Mouse (Mus musculus) lung, postnatal 36 days (tissue): ENCODE measurements around the gene Zfp644.

ENCODE experiments used
- DNase-seq: peaks from one replicate; pipeline ENCODE4 v3.0.0; 2022; ENCODE audit warnings: mixed read lengths

Gene Zfp644

DNA sequence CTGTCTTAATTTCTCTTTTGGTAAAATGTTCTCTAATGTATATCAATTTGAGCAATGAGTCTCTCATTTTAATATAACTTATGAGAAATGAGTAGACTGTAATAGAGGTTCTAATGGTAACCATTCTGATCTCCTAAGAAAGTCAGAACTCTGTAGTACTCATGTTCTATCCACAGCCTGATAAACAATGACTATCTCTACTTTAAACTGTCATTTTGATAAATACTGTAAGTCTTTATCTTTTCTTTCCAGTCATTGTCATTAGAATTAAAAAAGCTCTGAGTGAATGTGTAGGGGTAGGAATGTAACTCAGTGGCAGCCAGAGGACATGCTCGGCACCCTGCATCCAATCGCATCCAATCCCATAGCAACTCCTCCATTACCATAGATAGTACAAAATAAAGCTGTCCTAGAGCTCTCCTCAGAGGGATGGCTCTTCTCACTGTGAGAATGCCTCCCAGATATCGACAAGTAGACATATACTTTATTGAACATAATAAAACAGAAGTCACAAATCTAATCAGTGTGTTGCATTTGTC, 44.2 kb downstream of the Zfp644 start:
- no peak for DNase-seq

DNA sequence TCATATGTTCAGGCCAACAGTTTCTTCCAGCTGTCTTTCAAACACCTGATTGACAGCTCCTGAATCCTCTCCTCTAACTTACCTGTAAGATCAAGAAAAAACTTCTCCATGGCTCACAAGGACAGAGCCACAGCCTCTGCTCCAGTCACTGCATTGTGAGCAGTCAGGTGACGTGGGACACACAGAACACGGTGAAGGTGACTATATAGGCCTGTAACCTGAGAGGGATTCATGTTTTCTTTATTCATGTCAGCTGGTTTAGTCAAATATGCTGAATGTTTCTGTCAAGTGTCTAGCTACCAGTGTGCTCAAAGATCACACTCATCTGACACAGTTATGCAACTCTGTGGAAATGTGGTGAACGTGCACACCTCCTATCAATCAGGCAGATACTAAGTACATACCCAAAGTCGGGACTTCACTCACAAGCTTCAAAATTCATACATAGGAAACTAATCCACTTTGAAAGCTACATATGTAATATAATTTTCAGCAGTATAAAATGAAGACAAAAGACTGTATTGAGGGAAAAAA, 44.8 kb downstream of the Zfp644 start:
- peak; percentile 12 for DNase-seq

DNA sequence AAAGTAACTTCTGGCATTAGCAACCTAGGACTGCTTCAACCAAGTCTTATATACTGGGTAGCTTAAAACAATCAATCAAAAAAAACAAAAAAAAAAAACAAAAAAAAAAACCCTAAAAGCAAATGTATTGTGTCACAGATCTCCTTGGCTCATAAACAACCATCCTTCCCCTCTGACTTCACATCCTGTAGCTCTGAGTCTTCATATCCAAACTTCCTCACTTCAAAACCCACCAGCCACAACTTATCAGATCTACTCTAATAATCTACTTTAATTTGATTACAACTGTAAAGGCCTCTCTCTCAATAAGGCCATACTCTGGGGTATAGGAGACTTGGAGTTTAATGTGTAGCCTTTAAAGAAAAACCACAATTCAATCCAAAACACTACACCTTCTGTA, 47.1 kb downstream of the Zfp644 start:
- DNase-seq = no peak

DNA sequence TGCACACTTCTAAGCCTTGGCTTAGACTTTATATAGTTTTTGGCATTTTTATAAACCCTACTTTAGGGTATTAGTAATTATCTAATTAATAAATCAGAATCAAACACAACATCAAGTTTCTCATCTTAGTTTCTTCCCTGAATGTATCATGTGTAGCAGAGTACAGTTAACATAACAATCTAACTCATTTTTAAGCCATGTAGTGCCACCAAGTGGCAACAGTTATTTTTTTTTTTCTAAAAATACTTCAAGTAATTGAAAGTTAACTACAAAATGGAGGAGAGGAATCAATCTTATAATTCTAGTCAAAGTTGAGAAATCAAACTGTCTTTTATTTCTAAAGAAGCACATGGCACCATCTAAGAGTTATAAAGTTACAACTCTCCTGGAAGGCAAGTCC, 47.6 kb downstream of the Zfp644 start:
- no peak for DNase-seq

DNA sequence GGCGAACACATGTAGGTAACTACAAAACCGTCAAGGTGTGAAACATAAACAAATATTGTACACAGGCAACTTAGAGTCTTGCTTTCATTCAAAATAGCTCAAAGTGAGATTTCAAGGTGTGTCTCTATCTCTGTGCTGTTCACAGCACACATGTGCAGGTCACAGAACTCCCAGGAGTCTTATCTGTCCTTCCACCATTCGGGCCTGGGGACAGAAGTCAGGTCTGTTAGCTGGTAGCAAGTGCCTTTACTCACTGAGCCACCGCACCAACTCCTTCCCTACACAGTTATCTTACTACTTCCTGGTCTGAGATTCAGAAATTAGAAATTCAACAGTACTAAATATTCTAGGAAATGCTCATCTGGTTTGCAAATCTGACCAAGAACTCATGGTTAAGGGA, 53.7 kb downstream of the Zfp644 start:
- DNase-seq = no peak

DNA sequence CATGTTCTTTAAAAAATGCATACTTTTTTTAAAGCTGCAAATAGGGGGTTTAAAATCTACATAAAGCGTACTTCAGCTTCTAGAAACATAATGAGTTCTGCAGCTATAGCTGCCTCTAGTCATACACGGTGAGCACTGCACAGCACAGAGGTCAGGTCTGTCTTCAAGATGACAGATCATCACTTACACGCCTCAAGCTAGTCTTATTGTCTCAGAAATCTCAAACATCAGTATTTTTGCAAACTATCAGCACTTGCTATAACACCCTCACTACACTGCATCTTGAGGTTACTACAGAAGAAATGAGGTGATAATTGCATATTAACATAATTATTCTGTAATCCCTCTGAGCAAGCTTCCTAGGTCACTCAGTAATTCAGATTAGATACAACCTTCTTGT, 55.2 kb downstream of the Zfp644 start:
- no peak for DNase-seq

DNA sequence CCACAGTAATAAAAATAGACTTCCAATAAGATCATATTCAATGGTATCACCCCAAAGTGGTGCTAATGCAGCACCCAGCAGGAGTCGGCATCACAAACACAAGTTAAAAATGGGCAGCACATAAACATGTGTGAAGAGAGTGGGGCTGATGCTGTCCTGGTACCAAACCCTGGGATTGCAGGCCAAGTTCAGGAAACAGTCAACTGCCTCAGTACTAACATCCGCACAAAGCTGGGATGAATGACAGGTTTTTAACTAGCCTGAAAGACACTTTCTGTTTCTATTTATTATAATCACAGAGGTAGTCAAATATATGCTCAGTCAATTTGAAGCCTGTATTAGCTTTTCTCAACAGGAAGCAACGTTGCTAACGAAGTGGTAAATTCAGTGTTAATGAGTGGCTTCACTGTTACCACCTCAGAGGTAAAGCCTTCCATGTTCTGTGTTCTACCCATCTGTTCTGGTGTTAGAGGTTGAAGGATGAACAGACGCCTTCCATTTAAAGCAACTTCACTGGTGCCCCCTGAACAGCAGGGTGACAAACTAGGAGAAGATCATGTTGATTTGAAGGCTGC, 56.8 kb downstream of the Zfp644 start:
- DNase-seq = no peak

DNA sequence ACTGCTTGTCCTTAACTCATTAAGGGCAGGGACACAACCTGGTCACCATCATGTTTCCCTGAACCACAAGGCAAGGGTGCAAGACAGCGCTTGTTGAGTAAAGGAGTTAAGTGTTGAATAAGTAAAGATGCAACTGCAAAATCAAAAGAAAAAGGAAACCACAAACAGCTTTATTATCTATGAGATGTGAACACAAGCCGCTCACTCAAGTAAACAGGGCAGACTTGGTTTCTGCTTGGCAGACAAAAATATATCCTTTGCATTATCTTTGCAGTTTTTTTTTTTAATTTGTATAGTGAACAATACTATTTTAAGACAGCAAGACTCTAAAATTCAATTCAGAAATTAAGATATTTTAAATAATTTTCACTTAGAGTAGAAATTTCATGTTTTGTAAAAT, 57.5 kb downstream of the Zfp644 start:
- DNase-seq = no peak

DNA sequence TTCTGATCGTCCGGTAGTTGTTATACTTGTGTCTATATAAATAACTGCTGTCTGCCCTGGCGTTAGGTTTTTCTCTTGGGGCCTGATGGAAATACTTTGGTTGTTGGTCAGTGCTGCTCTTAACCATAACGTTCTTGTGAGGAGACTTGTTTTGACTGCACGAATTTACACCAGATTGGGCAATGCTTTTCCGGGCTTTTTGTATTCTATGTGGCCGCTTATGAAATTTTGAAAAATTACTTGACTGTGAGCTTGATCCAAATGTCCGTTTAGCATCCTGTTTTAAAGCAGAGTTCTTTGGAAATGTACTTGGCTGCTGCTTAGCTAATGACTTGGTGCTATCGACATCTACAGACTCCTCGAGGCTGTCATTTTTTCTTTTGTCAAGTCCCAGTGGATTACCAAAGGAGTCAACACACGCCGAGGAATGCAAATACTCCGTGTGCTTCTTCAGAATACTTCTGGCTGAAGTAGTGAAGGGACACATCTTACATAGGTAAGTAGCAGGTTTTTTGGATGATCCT, 60.6 kb downstream of the Zfp644 start:
- peak; percentile 31 for DNase-seq

DNA sequence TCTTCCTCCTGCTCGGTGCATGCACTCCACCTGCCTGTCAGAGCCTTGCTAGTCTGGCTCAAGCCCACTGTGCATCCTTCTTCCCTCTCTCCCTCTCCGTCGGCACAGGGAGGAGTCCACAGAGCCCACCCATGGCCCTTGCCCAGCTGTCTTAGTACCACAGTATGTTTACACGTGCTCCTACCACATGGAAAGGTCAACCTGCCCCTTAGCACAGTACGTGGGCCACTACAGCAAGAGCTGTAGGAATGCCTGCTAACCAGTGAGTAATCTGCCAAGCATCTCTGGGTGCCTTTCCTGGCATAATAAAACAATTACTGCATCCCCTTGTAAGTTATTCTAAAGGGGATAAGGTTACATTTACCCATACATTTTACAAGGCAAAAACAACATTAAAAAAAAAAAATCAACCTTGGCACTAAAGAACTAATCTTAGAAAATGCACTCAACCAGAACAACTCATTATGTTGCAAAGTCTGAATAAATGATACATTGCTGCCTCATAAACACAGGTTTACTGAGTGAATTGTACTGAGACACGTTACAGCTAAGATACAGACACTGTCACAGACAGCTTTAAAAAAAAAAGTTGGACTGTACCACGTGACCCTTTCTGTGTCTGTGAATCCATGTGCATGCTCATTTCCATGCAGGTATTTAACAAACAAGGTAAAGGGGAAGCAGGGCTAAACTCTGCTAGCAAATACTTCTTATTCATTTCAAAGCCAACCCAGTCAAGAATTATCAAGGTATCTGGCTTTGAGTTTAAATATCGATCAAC, 68.5 kb downstream of the Zfp644 start:
- DNase-seq = no peak

DNA sequence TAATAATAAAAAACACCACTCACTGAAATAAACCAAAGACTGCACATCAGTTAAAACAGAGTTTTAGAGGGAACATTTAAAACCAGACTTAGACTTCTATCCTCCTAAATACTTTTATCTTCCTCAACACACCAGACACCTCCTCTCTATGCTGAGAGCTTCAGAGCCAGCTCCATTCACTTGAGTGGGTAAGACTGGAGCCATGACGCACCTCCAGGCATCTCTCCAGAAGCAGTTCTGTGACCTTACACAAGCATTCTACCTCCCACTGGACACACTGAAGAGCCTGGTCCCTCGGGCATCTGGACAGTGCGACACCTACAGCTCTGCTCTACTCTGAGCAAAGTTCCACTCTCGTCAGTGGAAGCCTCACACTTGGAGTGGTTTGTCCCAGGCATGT, 73.8 kb downstream of the Zfp644 start:
- DNase-seq = peak; percentile 14

DNA sequence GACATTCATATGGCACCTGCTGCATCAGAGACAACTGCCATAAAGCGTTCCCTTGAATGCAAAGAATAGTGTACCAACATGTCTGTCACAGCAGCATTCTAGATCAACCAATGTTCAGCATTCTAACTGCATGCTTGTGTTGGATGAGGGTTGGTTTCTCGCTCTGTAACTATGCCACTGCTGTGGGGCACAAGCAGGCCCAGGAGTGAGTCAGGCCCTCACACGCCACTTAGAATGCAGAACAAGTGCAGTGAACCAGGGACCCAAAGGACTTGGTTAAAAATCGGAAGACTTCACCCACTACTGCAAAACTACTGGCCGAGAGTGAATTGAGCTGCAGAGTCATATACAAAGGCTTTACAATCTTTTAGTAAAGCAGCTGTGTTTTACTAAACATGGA, 74.9 kb downstream of the Zfp644 start:
- DNase-seq = no peak

DNA sequence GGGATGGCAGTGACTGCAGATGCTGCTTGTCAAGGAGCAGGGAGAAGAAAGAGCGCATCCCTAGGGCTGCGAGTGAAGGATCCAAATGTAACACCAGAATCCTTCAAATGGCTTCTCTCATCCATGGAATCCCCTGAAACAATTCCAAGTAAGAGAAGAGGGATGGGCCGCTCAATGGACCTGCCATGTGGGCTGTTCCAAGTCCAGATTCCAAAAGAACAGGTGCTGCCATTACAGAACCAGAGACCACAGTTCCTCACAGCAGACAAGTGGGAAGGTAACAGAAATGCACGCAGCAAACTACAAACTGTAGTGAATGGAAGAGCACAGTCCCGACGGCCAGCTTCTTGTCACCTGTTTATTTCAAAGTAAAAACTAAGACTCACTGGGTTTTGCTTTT, 76.6 kb downstream of the Zfp644 start:
- no peak for DNase-seq

DNA sequence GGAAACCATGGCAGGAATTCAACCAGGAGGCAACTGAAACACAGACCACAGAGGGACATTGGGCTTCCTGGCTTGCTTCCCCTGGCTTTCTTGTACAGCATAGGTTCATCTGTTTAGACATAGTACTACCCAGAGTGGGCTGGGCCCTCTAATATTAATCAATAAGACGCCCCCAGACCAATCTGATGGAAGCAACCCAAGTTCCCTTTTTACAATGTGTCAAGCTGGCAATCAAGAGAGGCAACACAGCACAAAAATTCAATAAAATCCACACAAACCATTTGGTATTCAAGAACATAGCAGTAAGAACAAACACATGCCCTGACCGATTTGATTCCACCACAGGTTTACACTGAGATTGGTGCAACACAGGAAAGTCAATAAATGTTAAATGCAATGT, 82.1 kb downstream of the Zfp644 start:
- no peak for DNase-seq

DNA sequence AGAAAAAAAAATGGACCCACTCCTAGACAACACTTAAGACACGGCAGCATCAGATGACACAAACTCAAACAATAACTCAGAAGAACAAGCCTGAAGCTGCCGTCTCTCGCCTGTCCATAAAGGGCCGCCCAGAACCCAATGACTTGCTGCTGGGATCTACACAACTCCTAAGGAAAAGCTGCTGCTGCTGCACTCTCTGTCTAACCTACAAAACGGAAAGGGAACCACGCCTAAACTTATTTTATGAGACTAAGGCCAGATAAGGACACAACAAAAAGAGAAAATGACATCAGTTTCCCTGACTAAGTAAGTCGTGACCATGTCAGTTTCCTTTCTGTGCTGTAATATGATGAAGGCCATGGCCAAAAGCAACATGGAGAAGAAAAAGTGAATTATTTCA, 82.5 kb downstream of the Zfp644 start:
- peak; percentile 12 for DNase-seq

DNA sequence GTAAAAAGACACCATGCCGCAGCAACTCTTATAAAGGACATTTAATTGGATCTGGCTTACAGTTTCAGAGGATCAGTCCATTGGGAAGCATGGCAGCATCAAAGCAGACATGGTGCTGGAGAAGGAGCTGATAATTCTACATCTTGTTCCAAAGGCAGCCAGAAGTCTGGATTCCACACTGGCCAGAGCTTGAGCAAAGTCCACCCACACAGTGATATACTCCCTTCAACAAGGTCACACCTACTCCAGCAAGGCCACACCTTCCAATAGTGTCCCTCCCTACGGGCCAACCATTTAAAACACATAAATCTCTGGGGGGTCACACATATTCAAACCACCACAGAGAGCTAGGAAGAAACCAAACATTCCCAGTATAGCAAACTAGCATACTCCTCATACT, 84.9 kb downstream of the Zfp644 start:
- DNase-seq = no peak

DNA sequence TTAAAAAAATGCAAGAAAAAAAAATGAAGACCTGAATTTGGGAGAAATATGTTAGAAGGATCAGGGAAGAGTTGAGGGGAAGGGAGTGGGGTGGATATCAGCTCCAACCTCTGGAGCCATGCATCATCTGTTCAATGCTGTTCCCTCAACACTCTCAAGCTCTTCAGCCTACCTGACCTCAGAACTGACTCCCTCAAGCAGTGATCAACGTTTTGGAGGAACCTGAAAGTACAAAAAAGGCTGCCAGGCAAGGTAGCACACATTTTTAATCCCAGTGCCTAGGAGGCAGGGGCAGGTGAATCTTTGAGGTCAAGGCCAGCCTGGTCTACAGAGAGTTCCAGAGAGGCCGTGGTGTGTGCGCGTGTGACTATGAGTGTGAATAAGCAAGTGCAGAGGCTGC, 88.3 kb downstream of the Zfp644 start, which contains the start of gene Gm17304:
Gene Gm17304, plus strand, starts transcription at position 301 of the 400 bp plus-strand sequence.
- DNase-seq = no peak

DNA sequence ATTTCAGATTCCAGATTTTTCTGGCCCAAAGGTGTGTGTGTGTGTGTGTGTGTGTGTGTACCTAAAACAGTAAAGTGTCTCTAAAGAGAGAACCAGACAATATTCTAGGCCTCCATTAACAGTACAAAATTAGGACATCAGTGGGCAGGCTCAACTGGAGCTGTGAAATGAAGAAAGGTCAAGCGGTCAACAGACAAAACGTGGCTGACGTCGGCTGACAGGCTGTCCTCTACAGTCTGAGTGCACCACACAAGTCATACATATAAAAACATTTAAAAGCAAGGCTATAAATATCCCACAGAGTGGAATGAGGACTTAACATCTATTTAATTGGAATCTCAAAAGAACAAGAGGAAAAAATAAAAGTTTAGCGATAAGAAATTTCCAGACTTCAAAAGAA, 90.0 kb downstream of the Zfp644 start:
- DNase-seq = no peak

DNA sequence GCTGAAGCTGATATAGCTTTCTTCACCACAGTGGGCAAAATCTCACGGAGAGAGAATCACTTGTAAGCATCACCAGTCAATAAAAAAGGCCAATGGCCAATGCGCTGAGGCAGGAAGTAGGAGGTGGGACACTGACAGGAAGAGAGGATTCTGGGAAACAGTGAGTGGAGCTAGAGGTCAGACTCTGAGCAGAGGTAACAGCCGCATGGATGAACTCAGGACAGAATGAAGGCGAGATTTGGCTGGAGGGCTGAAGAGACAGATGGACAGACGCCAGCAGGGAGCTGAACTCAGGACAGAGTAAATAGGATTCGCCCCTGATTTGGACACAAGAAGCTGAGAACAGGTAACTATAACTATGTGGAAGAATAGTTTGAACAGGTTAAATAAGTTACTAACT, 92.0 kb downstream of the Zfp644 start:
- DNase-seq = no peak

DNA sequence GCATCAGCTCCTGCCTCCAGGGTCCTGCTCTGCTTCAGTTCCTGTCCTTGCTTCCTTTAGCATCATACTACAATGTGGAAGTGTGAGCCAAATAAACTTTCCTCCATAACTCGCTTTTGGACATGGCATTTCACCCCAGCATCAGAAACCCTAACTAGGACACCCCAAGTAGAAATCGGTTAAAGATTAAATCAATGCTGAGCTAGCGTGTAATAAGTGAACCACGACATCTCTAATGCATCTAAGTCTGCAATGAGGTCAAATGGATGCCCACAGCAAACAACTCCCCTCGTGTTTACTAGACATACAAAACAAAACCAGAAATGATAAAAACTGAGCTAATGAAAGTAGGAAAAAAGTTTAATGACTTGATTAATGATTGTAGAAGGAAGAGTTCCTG, 92.7 kb downstream of the Zfp644 start:
- no peak for DNase-seq

DNA sequence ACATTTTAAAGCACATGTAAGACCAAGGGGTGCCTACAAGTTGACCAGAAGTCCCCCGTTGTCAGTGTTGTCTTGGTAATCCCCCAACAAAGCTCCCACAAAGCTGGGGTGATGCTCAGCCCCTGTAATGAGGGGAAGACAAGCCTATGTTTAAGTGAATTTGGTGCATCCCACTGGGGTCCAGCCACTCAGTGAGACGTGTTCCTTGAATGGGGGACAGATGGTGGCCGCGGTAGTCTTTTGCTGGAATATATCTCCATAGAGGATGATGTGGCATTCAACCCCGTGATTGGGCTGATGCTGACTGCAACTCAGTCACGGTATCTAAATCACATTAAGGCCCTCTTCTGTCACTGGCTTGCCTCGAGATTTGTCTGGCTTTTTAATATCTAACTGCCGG, 97.6 kb downstream of the Zfp644 start:
- no peak for DNase-seq

DNA sequence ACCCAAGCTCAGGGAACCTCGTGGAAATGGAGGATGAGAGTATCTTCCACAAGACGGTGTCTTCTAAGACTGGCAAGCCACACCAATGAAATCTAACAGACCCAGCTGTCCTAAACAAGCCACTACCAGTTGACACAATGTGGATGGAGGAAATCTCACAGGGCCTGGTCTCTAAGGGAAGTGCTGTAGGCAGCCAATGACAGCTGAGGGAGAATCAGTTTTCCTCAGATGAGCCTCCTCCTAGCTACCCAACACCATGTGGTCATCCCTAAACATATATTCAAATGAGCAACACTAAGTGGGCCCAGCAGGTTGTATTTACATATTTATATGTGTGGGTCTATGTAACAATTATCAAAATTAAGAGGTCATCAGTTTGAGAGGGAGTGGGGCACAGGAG, 99.6 kb downstream of the Zfp644 start:
- DNase-seq = no peak

DNA sequence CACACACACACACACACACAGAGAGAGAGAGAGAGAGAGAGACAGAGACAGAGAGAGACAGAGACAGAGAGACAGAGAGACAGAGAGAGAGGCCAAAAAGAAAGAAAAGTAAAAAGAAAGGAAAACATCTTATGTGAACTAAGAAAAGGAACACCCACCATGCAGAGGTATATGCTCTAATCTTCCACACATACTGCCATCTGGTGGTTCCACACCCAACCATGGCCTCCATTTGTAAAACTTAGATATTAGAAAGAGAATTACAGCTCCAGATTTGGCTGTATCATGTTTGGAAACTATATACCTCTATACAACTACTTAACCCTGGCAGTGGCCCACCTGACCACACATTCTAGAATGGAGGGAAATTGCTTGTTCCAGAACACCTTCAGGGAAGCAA, 102.7 kb downstream of the Zfp644 start:
- DNase-seq = no peak

DNA sequence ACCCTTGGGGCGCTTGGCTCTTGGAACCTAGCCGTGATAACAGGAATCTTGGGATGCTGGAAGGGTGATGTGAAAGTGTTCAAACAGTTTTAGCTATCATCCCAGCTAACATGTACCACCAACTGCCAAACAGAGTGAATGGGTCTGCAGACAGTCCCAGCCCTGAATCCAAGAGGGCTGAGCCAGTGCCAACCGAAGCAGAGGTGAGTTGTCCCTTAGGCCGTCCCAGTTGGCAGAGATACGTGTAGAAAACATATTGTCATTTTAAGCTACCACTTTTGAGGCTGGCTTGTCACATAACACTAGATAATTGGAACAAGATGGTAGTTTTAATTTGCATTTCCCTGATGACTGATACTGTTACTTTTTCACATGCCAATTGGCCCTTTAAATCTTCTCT, 106.4 kb downstream of the Zfp644 start:
- no peak for DNase-seq
